Mouse (Mus musculus) lung, embryonic 14.5 days (tissue): ENCODE measurements around the gene Olfml2b. TPM values are rescaled to one million over a fixed set of nuclear protein-coding genes. Genes with fewer than 3 reads are reported as not detected.

ENCODE experiments used
- ATAC-seq: fragments of 200-750 bp; cut with Nextera tagmentation; 2 replicates; pipeline ENCODE4 v1.8.0; 2017; ENCODE audit warnings: mild to moderate bottlenecking, moderate TSS enrichment, moderate library complexity; ENCODE audit not compliant: insufficient read depth
- DNase-seq: peaks from one replicate; pipeline ENCODE4 v3.0.0-alpha.2; 2015
- H3K27ac ChIP-seq: fragments of 300-500 bp; sonication (generic); 2 replicates; pipeline ENCODE4 v1.5.1; 2014; ENCODE audit warnings: low read depth, mild to moderate bottlenecking, moderate library complexity
- H3K27me3 ChIP-seq: fragments of 300-500 bp; sonication (generic); 2 replicates; pipeline ENCODE4 v1.6.1; 2014; ENCODE audit warnings: low read length, control low read depth; ENCODE audit not compliant: insufficient read depth
- H3K36me3 ChIP-seq: fragments of 300-500 bp; sonication (generic); 2 replicates; pipeline ENCODE4 v1.6.1; 2014; ENCODE audit warnings: control low read depth; ENCODE audit not compliant: insufficient read depth
- H3K4me1 ChIP-seq: fragments of 300-500 bp; sonication (generic); 2 replicates; pipeline ENCODE4 v1.6.1; 2014; ENCODE audit warnings: antibody characterized with exemption, control low read depth; ENCODE audit not compliant: insufficient read depth
- H3K4me2 ChIP-seq: fragments of 300-500 bp; sonication (generic); 2 replicates; pipeline ENCODE4 v1.6.1; 2014; ENCODE audit warnings: mild to moderate bottlenecking
- H3K4me3 ChIP-seq: fragments of 300-500 bp; sonication (generic); 2 replicates; pipeline ENCODE4 v1.5.1; 2014; ENCODE audit warnings: low read depth, low read length
- H3K9ac ChIP-seq: fragments of 300-500 bp; sonication (generic); 2 replicates; pipeline ENCODE4 v1.6.1; 2014
- H3K9me3 ChIP-seq: fragments of 300-500 bp; sonication (generic); 2 replicates; pipeline ENCODE4 v1.6.1; 2016; ENCODE audit warnings: low read depth, low read length, control low read depth
- CTCF ChIP-seq: IDR thresholded peaks from 2 replicates; pipeline ENCODE4 v1.5.1; 2016; ENCODE audit warnings: antibody characterized with exemption, low read depth
- WGBS: fragments of 180-500 bp; shearing (Covaris S2); extraction: QIAGEN DNeasy Blood & Tissue Kit; methylation state at CpG from one replicate; pipeline ENCODE4 v1.1.7; 2014; 5-methylcytosine and 5-hydroxymethylcytosine counted together
- polyA plus RNA-seq: library from polyadenylated mRNA; unstranded; fragments of >200 nt; fragmentation: Nextera tagmentation; extraction: Ambion mirVana; gene quantifications from 2 replicates; pipeline ENCODE4 v1.2.1, GENCODE M21; 2014

Olfml2b gene
- polyA plus RNA-seq, 1 experiment from 2014 or later, result 18.8 TPM

GRCm38 (mm10) chr1:170610289-170610688, 34.0 kb upstream of the Olfml2b start:
- Histone ChIP-seq H3K27ac (peak overlapping the region; percentile 42; the same call in 1 of the 2 replicates), H3K4me1 (0 out of 2 replicates have a peak, but pooled peaks cover 5% of the 10 kb centered on the region), H3K36me3 (no peaks in the 10 kb centered on the region), H3K9me3 (no peaks in the 10 kb centered on the region), H3K9ac (no peak overlapping the region), H3K27me3 (no peaks in the 10 kb centered on the region), H3K4me3 (no peak overlapping the region), H3K4me2 (no peak overlapping the region)
- ATAC-seq, result no peak
- no peak for TF ChIP-seq CTCF
- no peak for DNase-seq
- WGBS, result 50% methylated on average over 3 of the region's 3 CpGs

- Histone ChIP-seq H3K4me3 (no peak overlapping the region), H3K27me3 (no peaks in the 10 kb centered on the region), H3K4me1 (0 out of 2 replicates have a peak, but pooled peaks cover 1% of the 10 kb centered on the region), H3K9me3 (no peaks in the 10 kb centered on the region), H3K36me3 (no peaks in the 10 kb centered on the region), H3K9ac (no peak overlapping the region), H3K4me2 (no peak overlapping the region), H3K27ac (no peak overlapping the region)
- DNase-seq (no peak), ATAC-seq (no peak)
- no peak for TF ChIP-seq CTCF
- WGBS, result 88% methylated on average over 3 of the region's 3 CpGs
These were observed 33.6 kb upstream of the Olfml2b start for GRCm38 (mm10) chr1:170610695-170611094.

- H3K27me3 ChIP-seq, result no peaks in the 10 kb centered on the region
- no peak overlapping the region for H3K4me2 ChIP-seq
- DNase-seq (no peak), ATAC-seq (no peak)
- TF ChIP-seq CTCF, result no peak
- 87% methylated on average over 3 of the region's 3 CpGs for WGBS
- no peak overlapping the region for H3K4me3 ChIP-seq
- H3K9me3 ChIP-seq, result no peaks in the 10 kb centered on the region
- H3K36me3 ChIP-seq, result no peaks in the 10 kb centered on the region
- H3K27ac ChIP-seq, result no peak overlapping the region
- no peaks in the 10 kb centered on the region for H3K4me1 ChIP-seq
- no peak overlapping the region for H3K9ac ChIP-seq
These were observed 32.7 kb upstream of the Olfml2b start for GRCm38 (mm10) chr1:170611631-170612030.

- TF ChIP-seq CTCF, result peak; percentile 93
- DNase-seq, result peak; percentile 93
- H3K4me3 ChIP-seq, result no peak overlapping the region
- H3K9me3 ChIP-seq, result no peaks in the 10 kb centered on the region
- H3K4me1 ChIP-seq, result no peaks in the 10 kb centered on the region
- H3K9ac ChIP-seq, result no peak overlapping the region
- ATAC-seq, result peak; percentile 91
- no peak overlapping the region for H3K27ac ChIP-seq
- 51% methylated on average over 18 of the region's 18 CpGs for WGBS
- H3K36me3 ChIP-seq, result no peaks in the 10 kb centered on the region
- no peak overlapping the region for H3K4me2 ChIP-seq
- H3K27me3 ChIP-seq, result no peaks in the 10 kb centered on the region
These were observed 31.1 kb upstream of the Olfml2b start for GRCm38 (mm10) chr1:170612968-170613872.

- no peaks in the 10 kb centered on the region for H3K4me1 ChIP-seq
- no peak overlapping the region for H3K4me3 ChIP-seq
- H3K27ac ChIP-seq, result no peak overlapping the region
- no peak for ATAC-seq
- no peaks in the 10 kb centered on the region for H3K27me3 ChIP-seq
- no peak overlapping the region for H3K9ac ChIP-seq
- DNase-seq, result no peak
- no peak for TF ChIP-seq CTCF
- H3K4me2 ChIP-seq, result no peak overlapping the region
- WGBS, result 61% methylated on average over 2 of the region's 2 CpGs
- peaks cover 4% of the 10 kb centered on the region; the same call in 1 of the 2 replicates for H3K9me3 ChIP-seq
- no peaks in the 10 kb centered on the region for H3K36me3 ChIP-seq
These were observed 24.5 kb upstream of the Olfml2b start for GRCm38 (mm10) chr1:170619686-170620374.

- no peaks in the 10 kb centered on the region for H3K27me3 ChIP-seq
- 17% methylated on average over 5 of the region's 5 CpGs for WGBS
- H3K4me3 ChIP-seq, result no peak overlapping the region
- peak overlapping the region; percentile 80 for H3K27ac ChIP-seq
- DNase-seq (peak; percentile 92), ATAC-seq (peak; percentile 97)
- H3K4me2 ChIP-seq, result no peak overlapping the region
- no peaks in the 10 kb centered on the region for H3K4me1 ChIP-seq
- H3K9ac ChIP-seq, result no peak overlapping the region
- peaks cover 4% of the 10 kb centered on the region; the same call in 1 of the 2 replicates for H3K9me3 ChIP-seq
- H3K36me3 ChIP-seq, result no peaks in the 10 kb centered on the region
- no peak for TF ChIP-seq CTCF
These were observed 21.4 kb upstream of the Olfml2b start for GRCm38 (mm10) chr1:170622934-170623333.

GRCm38 (mm10) chr1:170623432-170623831, 20.9 kb upstream of the Olfml2b start:
- no peaks in the 10 kb centered on the region for H3K4me1 ChIP-seq
- peaks cover 4% of the 10 kb centered on the region; the same call in 1 of the 2 replicates for H3K9me3 ChIP-seq
- H3K36me3 ChIP-seq, result no peaks in the 10 kb centered on the region
- no peak overlapping the region for H3K4me3 ChIP-seq
- H3K9ac ChIP-seq, result no peak overlapping the region
- H3K27me3 ChIP-seq, result no peaks in the 10 kb centered on the region
- TF ChIP-seq CTCF, result no peak
- ATAC-seq, result peak; percentile 24; the same call in 1 of the 2 replicates
- H3K4me2 ChIP-seq, result no peak overlapping the region
- no peak for DNase-seq
- H3K27ac ChIP-seq, result peak overlapping the region; percentile 80
- 91% methylated on average over 1 of the region's 1 CpGs for WGBS
